Mouse (Mus musculus): ENCODE measurements around the gene H2afx. TPM values are rescaled to one million over a fixed set of nuclear protein-coding genes. Genes with fewer than 3 reads are reported as not detected.
"Not testable (repeated sequence)": the region's sequence is repeated elsewhere in the genome, so short reads cannot be mapped to it uniquely, and the experiment has no call there.

H2afx gene
- total RNA-seq, 2 experiments from 2014 or later: 87.2 to 99.6 TPM

DNA sequence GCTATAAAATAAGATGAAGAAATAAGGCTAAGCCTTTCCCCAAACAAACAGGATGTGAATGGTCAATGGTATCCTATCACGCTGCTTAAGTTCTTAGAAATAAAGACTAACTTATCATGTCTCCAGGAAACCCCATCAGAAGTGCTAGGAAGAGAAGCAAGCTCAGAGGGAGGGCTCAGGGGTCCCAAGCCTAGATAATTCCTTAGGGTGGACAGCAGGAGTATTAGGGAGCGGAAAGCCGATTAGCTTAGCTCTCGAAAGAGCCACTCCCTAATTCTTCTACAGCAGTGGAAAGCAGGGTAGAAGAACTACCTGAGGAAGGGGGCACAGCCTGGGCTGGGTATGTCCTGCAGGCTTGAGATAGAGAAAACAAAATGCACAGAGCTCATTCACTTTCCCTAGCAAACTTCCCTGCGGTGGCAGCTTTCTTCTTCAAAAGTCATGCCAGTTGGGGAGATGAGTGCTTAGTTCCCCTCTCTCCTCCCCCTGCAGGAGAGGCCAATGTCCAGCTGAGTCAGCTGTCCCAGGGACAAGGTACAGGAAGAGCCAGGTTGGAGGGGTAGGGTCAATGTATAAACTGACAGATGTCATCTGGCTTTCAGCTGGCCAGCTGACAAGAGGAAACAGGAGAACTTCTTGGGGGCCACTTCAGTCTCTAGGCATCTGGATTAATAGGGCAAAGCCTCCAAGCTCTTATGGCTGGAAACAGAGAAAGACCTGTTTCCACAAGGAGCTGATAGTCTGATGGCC, 16.2 kb upstream of the H2afx start:
- peak; percentile 46 for DNase-seq

GRCm38 (mm10) chr9:44318826-44319095, 15.7 kb upstream of the H2afx start:
- DNase-seq: no peak

GRCm38 (mm10) chr9:44319105-44319886, 15.2 kb upstream of the H2afx start:
- DNase-seq: peak; percentile 56

DNA sequence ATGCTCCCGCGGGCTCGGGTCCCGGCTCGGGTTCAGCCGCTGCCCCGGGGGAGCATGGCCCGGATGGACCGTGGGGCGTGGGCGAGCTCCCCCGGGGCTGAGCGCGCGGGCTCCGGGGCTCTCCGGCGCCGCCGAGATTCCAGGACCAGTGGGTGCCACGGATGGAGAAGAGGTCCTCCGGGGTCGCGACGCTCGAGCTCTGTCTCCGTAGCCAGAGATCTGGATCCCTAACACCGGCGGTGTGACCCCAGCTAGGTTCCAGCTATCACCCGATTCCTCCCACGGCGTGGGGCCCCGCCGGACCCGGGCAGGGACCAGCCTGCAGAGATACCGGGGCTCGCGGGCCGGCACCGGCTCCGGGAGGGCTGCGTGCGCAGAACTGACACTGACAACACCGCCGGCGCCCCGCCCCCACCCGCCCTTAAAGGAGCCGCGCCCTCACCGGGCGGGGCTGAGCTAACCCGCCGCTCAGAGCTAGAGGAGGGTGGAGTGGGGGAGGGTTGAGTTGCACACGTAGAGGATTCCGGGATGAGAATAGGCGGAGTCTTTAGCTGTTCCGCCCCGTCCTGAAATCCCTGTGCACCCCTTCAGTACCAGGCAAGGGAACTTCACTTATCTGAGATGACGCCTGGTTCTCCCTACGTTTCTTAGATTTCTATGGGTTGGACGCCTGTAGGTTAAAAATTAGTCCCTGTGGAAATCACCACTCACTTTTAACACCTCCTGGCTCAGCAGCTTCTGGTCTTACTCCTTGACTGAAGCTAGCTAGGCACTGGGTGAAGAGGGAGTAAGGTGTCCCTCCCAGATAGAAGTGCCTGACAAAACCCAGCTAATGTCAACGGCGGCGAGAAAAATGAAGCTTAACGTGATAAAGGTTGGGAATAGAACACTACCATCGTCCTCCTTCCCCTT, 14.4 kb upstream of the H2afx start, which contains the start of gene C2cd2l:
Gene C2cd2l (minus strand): TSS at position 399 of the 912 bp plus-strand sequence.
- DNase-seq: peak; percentile 91

GRCm38 (mm10) chr9:44320799-44321133, 13.7 kb upstream of the H2afx start:
- DNase-seq: no peak

- not testable (repeated sequence) for DNase-seq
Measured at GRCm38 (mm10) chr9:44323656-44324055, 10.8 kb upstream of the H2afx start.

DNA sequence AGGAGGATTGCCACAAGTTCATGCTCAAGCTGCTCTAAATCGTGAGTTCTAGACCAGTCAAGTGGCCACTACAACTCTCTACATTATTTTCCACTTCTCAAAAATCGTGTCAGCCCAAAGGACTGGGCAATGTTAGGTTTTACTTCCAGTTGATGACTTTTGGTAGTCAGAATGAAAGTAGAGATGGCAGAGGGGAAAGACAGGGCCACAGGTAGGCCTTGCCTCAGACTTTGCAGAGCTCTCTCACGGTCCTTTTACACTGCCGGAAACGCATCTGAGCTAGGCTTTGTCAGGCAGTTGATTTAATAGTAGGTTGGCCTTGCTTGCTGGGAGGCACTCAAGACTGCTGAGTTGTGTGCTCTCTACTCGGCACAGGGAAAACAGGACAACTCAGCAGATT, 10.3 kb upstream of the H2afx start:
- peak; percentile 60 for DNase-seq

DNA sequence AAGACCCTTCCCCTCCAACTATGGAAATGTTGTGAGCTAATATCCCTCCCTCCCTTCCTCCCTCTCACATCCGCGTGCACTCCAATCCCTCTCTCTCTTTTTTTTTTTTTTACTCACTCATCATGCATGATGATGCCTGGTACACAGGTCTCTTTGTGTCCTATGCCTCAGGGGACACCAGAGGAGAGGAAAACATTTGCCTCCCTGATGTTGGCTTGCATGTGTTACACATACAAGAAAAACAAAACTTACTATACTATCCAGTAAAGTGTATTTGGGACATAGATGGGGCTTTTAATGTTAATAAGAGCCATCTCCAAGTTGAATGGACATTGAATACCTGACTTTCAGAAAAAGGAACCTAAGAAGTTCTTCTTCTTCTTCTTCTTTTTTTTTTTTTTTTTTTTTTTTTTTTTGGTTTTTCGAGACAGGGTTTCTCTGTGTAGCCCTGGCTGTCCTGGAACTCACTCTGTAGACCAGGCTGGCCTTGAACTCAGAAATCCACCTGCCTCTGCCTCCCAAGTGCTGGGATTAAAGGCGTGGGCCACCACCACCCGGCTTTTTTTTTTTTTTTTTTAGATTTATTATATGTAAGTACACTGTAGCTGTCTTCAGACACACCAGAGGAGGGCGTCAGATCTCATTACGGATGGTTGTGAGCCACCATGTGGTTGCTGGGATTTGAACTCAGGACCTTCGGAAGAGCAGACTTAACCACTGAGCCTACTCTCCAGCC, 9.3 kb upstream of the H2afx start:
- DNase-seq: not testable (repeated sequence)

DNA sequence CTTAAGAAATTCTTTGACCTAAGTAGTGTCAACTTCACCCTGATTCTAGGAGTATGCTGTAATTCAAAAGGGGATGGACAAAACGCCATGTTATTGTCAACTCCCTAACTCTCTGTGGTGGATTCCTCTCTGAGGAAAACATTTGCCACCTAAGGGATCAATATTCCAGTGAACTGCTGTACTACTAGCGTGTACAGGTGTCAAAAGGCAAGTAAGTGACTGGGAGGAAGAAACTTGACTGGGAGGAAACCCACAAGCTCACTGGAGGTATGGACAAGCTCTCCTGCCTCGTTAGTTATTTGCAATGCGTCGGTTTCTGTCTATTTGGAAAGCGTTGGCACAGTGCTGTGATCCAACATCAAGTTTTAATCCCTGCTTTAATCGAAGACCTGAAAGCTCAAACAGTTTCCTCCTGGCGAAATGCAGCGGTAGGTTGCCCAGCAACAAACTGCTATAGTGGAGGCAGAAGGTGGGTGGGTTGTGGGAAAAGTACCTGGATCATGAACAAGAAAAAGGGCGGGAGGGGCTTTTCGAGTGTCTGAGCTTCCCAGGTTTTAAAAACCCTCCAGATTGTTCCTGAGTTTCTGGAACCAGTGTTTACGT, 8.6 kb upstream of the H2afx start, which contains the start of gene Dpagt1:
Gene Dpagt1 (plus strand): TSS at position 252 of the 603 bp plus-strand sequence.
- DNase-seq: no peak

DNA sequence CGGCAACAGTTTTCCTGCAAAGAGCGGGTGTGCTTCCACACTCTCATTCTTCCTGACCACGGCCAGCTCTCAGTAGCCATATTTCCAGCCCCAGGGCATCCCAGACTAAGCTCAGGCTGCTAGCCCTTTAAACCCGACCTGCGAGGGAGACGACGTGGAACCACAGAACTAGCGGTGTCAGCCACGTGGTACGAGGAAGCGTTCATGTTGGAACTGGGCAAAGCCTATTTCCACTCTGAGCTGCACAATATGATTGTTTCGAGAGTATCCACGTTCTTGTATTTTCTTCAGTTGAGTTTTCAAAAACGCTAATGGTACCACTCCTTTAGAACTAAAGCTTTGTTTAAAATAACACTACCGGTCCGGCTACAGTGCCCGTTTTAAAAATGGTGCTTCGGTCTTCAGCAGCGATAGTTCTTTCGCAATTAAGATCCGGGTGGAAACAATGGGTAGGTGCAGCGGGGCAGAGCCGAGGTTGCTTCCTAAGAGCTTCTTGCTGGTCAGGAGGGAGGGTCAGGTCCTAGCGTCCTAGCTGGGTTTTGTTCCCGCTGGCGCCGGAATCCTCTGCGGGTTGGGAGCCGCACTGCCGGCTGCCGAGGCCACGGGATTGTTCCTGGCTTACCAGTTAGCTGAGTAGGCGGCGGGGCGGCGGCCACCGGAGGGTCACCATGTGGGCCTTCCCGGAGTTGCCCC, 8.0 kb upstream of the H2afx start:
- DNase-seq: peak; percentile 86

- DNase-seq: no peak
Measured at GRCm38 (mm10) chr9:44327064-44327711, 7.3 kb upstream of the H2afx start.

- DNase-seq: no peak
Measured at GRCm38 (mm10) chr9:44327926-44328325, 6.6 kb upstream of the H2afx start.

GRCm38 (mm10) chr9:44330736-44331135, 3.8 kb upstream of the H2afx start:
- DNase-seq: no peak

DNA sequence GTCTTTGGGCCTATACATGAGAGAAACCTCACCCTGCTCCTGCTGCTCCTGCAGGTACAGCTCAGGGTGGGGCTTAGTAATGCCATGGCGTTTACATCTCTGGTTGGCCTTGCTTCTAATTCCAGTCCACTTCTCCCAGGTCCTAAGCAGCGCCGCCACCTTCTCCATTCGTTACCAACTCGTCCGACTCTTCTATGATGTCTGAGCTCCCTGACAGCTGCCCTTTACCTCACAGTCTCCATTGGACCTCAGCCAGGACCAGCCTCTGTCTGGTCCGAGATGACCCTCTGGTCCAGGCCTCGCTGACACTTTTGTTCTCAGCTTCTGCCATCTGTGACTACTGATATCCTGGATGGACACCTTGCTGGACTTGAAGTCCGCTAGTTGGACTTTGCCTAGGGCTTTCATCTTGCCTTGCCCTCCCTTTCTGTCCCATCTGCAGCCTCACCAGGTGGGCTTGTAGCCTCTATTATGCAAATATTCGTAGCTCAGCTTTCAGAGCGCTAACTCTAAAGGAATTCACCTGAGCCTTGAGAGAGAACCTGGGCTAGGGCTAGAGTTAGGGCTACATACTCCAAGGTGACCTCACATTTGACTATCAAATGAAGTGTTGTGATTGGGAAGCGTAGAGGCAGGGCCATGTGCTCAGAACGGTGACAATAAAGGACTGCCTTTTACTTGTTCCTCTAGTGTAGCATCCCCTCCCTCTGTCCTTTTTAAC, 1.4 kb upstream of the H2afx start:
- DNase-seq: no peak

- peak; percentile 58 for DNase-seq
Measured at GRCm38 (mm10) chr9:44335331-44336092, 1.0 kb downstream of the H2afx start.

DNA sequence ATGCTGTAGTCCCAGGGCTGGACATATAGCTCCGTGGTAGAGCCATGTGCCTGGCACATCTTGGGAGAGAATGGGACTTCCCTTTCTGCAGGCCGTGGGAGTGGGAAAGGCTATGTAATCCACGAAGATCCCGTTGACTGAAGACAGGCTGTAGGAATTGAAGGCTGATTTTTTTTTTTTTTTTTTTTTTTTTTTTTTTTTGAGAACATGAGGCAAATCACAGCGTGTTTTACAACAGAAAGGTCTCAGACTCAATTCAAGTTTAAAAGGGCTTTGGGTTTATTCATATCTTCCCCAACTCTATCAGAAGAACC, 1.6 kb downstream of the H2afx start:
- no peak for DNase-seq

DNA sequence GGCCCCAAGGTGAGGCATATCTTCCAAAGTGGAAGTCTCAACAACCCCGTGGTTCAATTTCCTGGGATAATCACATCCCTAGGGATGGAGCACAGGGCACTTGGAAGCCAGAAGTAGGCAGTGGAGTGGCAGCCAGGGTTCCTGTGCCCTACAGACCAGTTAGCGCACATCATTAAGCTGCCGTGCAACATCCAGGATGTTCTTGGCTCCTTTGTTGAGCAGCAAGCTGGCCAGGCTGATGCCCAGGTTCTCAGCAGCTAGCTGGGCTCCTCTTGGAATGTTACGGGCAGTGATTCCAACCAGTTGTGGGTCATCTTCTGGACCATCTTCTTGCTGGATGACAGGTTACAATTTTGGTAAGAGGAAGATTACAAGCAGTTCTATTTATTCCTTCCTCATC, 2.0 kb downstream of the H2afx start:
- DNase-seq: not testable (repeated sequence)

- DNase-seq: no peak
Measured at GRCm38 (mm10) chr9:44336964-44337363, 2.5 kb downstream of the H2afx start.

Measured in adrenal gland, postnatal 10 days (tissue).